Mouse (Mus musculus) yolk sac, embryonic 10.5 days (tissue): ENCODE results near the gene Ccdc146.

Source experiments
- DNase-seq: peaks from one replicate; pipeline ENCODE4 v3.0.0-alpha.2; 2017; ENCODE audit warnings: low spot score

The Ccdc146 gene

GRCm38 (mm10) chr5:21263202-21264055, 161.0 kb downstream of the Ccdc146 start:
- no peak for DNase-seq

- no peak for DNase-seq
Measured at GRCm38 (mm10) chr5:21261202-21261844, 163.2 kb downstream of the Ccdc146 start.

GRCm38 (mm10) chr5:21260746-21261145, 163.7 kb downstream of the Ccdc146 start:
- no peak for DNase-seq

GRCm38 (mm10) chr5:21257806-21258205, 166.7 kb downstream of the Ccdc146 start:
- no peak for DNase-seq

- DNase-seq, result no peak
Measured at GRCm38 (mm10) chr5:21257126-21257525, 167.4 kb downstream of the Ccdc146 start.

GRCm38 (mm10) chr5:21255551-21256132, 168.8 kb downstream of the Ccdc146 start:
- DNase-seq, result no peak

DNA sequence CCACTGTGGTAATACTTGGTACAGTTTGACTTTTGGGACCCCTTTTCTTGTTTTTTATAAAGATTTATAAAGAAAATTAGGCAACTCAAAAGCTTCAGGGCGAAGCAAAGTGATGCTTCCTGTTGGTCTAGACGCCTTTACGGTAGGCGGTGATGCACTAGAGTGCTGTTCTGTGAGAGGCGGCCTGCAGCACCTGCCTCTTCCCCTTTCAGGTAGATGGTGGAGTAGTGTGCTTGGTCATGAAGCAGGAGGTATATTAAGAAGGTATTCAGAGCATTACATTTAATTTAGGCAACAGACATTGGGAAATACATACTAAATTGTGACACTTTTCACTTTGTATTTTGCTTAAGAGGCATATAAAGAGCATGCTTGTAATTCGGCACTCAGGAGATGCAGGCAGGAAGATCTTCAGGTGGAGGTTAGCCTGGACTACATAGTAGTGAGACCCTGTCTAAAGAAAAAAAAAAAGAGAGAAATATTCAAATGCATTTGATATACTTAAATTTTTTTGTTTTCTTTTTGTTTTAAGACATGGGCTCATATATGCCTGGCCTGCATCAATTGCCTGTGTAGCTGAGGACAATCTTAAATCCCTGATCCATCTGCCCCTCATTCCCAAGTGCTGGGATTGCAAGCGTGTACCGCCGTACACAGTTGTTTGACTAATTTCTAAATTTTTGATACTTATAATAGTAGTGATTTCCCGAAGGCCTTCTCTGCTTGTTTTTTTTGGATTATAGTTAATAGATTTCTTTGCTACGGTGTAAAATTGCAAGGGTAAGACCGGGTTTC, 169.5 kb downstream of the Ccdc146 start:
- DNase-seq, result no peak

GRCm38 (mm10) chr5:21248834-21249233, 175.6 kb downstream of the Ccdc146 start:
- DNase-seq, result no peak

DNA sequence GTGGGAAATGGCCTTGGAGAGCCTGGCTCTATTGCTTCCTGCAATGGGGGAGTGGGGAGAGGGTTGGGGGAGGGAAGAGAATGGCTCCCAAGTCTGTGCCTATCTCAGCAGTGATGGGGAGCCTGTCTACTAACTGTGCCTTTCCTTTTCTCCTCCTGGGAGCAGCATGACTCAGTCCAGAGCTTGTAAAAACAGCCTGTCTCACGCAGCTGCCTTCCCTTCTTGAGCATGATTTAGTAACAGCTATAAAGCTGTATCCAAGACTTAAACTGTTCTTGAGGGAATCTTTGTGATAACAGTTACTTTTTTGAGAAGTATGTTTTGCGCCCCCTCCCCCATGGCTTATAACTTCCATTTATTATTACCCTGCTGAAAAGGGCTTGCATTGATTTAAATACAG, 176.6 kb downstream of the Ccdc146 start:
- DNase-seq, result no peak

DNA sequence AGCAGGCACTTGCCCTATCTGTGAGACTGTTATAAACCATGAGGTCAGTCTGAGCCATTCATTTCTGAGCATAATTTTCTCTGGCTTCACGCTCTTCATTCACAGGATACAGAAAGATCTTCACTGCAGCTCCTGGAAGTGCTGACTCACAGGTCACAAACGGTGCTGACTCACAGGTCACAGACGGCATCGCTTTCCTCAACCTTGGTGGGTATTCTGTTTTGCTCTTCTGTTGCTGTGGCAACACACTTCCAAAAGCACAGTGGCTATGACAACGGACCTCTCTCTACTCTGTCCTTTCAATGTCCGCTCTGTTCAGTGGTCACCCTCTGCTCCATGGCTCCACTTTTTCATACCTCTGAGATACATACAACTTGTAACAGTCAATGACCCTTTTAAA, 177.7 kb downstream of the Ccdc146 start:
- no peak for DNase-seq

- no peak for DNase-seq
Measured at GRCm38 (mm10) chr5:21245241-21245640, 179.2 kb downstream of the Ccdc146 start.

DNA sequence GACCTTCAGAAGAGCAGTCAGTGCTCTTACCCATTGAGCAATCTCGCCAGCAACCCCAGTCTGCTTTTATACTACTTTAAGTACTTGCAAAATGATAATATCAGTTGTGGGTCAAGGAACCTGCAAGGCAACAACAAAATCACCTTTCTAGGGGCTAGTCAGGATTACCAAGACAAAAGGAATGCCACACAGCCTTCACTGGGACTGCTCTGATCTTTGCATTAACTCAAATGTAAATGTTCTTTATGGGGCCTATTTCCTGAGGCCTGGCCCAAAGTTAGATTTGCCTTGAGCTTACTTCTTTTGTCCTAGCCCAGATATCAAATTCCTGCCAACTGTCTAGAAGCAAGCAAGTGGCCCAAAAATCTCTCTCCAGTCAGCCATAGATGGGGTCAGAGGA, 179.9 kb downstream of the Ccdc146 start:
- no peak for DNase-seq
